Mouse (Mus musculus) myocyte (in vitro differentiated cells): ENCODE results near the gene Zc3h12c.

Experiments used
- CEBPB ChIP-seq: IDR thresholded peaks from 2 replicates; pipeline ENCODE4 v1.6.1; 2011; ENCODE audit warnings: mild to moderate bottlenecking, moderate library complexity; ENCODE audit not compliant: poor library complexity, insufficient read depth, severe bottlenecking
- MAX ChIP-seq: IDR thresholded peaks from one replicate; pipeline ENCODE4 v1.6.1; 2011; ENCODE audit warnings: low read depth, mild to moderate bottlenecking, control low read depth
- MYOG ChIP-seq, 3 experiments: IDR thresholded peaks; one replicate each; pipeline ENCODE4 v1.6.1; 2011; ENCODE audit warnings: control low read depth in 2 of 3, low read depth in 2 of 3, mild to moderate bottlenecking in 2 of 3; ENCODE audit not compliant: insufficient read length in 2 of 3, control insufficient read depth in 1 of 3, insufficient read depth in 1 of 3
- POLR2A ChIP-seq: IDR thresholded peaks from one replicate; pipeline ENCODE4 v1.6.1; 2011; ENCODE audit warnings: low read depth, mild to moderate bottlenecking, control low read depth, moderate library complexity; ENCODE audit not compliant: insufficient read length
- POLR2AphosphoS2 ChIP-seq: IDR thresholded peaks from one replicate; pipeline ENCODE4 v1.6.1; 2011; ENCODE audit warnings: low read depth, control low read depth; ENCODE audit not compliant: insufficient read length
- REST ChIP-seq: IDR thresholded peaks from one replicate; pipeline ENCODE4 v1.6.1; 2011; ENCODE audit warnings: mild to moderate bottlenecking, control low read depth, moderate library complexity; ENCODE audit not compliant: insufficient read depth, insufficient read length
- SRF ChIP-seq: IDR thresholded peaks from one replicate; pipeline ENCODE4 v1.6.1; 2011; ENCODE audit warnings: low read depth; ENCODE audit not compliant: control insufficient read depth, insufficient read length
- TCF12 ChIP-seq: IDR thresholded peaks from one replicate; pipeline ENCODE4 v1.6.1; 2011; ENCODE audit warnings: mild to moderate bottlenecking, control low read depth; ENCODE audit not compliant: poor library complexity, insufficient read depth, severe bottlenecking
- USF1 ChIP-seq: IDR thresholded peaks from one replicate; pipeline ENCODE4 v1.6.1; 2011; ENCODE audit warnings: low read depth, mild to moderate bottlenecking, control low read depth, moderate library complexity

DNA sequence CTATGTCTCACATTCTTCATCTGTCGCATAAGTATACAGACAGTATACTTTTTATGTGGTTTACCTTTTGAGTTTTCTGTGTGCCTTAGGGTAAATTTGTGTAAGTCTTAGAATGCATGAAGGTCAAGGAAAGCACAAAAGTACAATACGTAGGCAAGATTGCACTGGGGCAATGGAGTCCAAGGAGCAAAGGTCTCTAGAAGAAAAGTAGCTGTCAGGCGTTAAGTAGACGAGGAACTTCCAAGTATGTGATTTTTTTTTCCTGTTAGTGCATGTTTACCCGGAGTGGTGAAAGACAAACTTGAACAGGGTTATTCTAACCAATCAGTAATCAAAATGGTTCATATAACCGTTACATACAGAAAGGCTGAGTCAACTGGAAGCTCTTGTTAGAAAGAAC is 12.5 kb upstream of the Zc3h12c start:
- TF ChIP-seq POLR2A (no peak), MAX (no peak), MYOG (IDR thresholded peaks at IDR 0.05; ENCODE audit: control insufficient read depth in 1 of 3, insufficient read depth in 1 of 3, insufficient read length in 2 of 3, low read depth in 2 of 3) (no peak), USF1 (no peak), POLR2AphosphoS2 (no peak), CEBPB (no peak), REST (no peak), TCF12 (no peak), SRF (no peak)
